Mouse (Mus musculus) liver, adult 2 months (tissue): ENCODE results near the gene H2-T24. TPM values are rescaled to one million over a fixed set of nuclear protein-coding genes. Genes with fewer than 3 reads are reported as not detected.
"Not testable (repeated sequence)": the region's sequence is repeated elsewhere in the genome, so short reads cannot be mapped to it uniquely, and the experiment has no call there.

Experiments used
- DNase-seq: peaks from one replicate; pipeline ENCODE4 v3.0.0-alpha.2; 2011; ENCODE audit warnings: low read depth, low spot score; ENCODE audit errors: extremely low read depth
- H3K27ac ChIP-seq: fragments of 200-500 bp; replicated peaks from 2 replicates; pipeline ENCODE4 v1.5.1; 2012; ENCODE audit warnings: low read depth, mild to moderate bottlenecking, control low read depth, inconsistent platforms, low read length; ENCODE audit not compliant: insufficient read depth
- H3K27me3 ChIP-seq: fragments of 200-500 bp; 2 replicates; pipeline ENCODE4 v1.6.1; 2012; ENCODE audit warnings: mild to moderate bottlenecking, moderate library complexity, low read length, inconsistent platforms; ENCODE audit not compliant: control insufficient read depth, insufficient read depth
- H3K36me3 ChIP-seq: fragments of 200-500 bp; 2 replicates; pipeline ENCODE4 v1.6.1; 2012; ENCODE audit warnings: low read length, inconsistent platforms; ENCODE audit not compliant: control insufficient read depth, insufficient read depth
- H3K4me1 ChIP-seq: fragments of 200-500 bp; 2 replicates; pipeline ENCODE4 v1.6.1; 2011; ENCODE audit warnings: low read length; ENCODE audit not compliant: control insufficient read depth, insufficient read depth
- H3K4me3 ChIP-seq: fragments of 200-500 bp; 2 replicates; pipeline ENCODE4 v1.5.1; 2011; ENCODE audit warnings: low read depth, mild to moderate bottlenecking, control low read depth, low read length, moderate library complexity; ENCODE audit not compliant: insufficient read depth
- H3K79me2 ChIP-seq: fragments of 200-500 bp; 2 replicates; pipeline ENCODE4 v1.6.1; 2012; ENCODE audit warnings: inconsistent platforms, mild to moderate bottlenecking, low read length, moderate library complexity; ENCODE audit not compliant: control insufficient read depth, insufficient read depth
- H3K9ac ChIP-seq: fragments of 200-500 bp; 2 replicates; pipeline ENCODE4 v1.6.1; 2012; ENCODE audit warnings: low read depth, mild to moderate bottlenecking, control low read depth, inconsistent platforms, low read length
- CTCF ChIP-seq: fragments of 200-500 bp; IDR thresholded peaks from 2 replicates; pipeline ENCODE4 v1.5.1; 2011; ENCODE audit warnings: low read depth, low read length, control low read depth
- POLR2A ChIP-seq: fragments of 200-500 bp; IDR thresholded peaks from 2 replicates; pipeline ENCODE4 v1.6.1; 2011; ENCODE audit warnings: low read length, control low read depth; ENCODE audit not compliant: insufficient read depth; ENCODE audit errors: extremely low read depth
- WGBS: fragments of 180-500 bp; shearing (Covaris S2); methylation state at CpG from one replicate; pipeline ENCODE4 v1.1.7; 2018; 5-methylcytosine and 5-hydroxymethylcytosine counted together
- polyA plus RNA-seq: library from polyadenylated mRNA; depleted of rRNA; stranded (reverse); fragments of >200 nt; gene quantifications from 2 replicates; pipeline ENCODE4 v1.2.3, GENCODE M21; 2012
- total RNA-seq: library from RNA; depleted of rRNA; stranded (reverse); fragments of >200 nt; gene quantifications from 2 replicates; pipeline ENCODE4 v1.2.3, GENCODE M21; 2014

The H2-T24 gene
- total and polyA plus RNA-seq, 2 experiments: 2.1 to 5.3 TPM

DNA sequence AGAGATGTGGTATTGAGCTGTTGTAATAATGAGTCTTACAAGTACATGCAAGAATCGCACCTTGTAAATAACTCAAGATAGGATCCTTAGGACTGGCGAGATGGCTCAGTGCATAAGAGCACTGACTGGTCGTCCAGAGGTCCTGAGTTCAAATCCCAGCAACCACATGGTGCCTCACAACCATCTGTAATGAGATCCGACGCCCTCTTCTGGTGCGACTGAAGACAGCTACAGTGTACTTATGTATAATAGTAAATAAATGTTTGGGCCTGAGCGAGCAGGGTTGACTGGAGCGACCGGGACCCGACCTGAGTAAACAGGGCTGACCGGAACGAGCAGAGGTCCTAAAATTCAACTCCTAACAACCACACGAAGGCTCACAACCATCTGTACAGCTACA lies 15.8 kb upstream of the H2-T24 start:
- 64% methylated on average over 13 of the region's 13 CpGs for WGBS
- H3K4me1 ChIP-seq, H3K79me2 ChIP-seq, H3K27me3 ChIP-seq, H3K27ac ChIP-seq, H3K9ac ChIP-seq, H3K4me3 ChIP-seq, H3K36me3 ChIP-seq, DNase-seq: not testable (repeated sequence)

DNA sequence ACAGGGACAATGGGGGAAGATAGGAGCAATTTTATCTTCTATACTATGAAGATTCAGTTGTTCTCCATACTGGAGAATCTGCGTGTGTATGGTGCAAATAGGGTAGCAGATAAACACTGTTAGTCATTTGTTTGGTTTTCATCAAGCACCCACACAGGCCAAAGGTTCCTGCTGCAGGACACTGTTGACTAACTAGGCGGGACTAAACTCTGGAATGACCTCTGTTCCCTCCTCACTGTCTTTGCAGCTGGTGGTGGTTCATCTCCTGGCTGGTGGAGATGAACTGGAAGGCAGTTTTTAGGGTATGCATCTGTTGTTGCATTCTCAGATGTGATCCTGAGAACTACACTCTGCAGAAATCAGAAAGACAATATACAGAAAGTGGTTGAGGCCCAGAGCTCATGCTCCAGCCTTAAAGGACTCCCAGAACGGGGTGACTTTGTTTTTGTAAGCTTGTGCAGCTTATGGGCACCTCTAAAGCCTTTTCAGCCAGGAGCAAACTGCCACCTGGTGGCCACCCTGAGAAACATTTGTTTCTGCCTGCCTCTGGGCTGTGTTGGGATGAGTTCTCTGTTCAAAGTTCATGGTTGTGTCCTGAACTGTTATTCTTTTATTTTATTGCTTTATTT lies 14.8 kb upstream of the H2-T24 start:
- Histone ChIP-seq H3K27ac (peak overlapping the region; percentile 78), H3K4me1 (peaks cover 16% of the 10 kb centered on the region)
- TF ChIP-seq CTCF: peak; percentile 40; the same call in 1 of the 2 replicates
- not testable (repeated sequence) for H3K27me3 ChIP-seq, H3K4me3 ChIP-seq, H3K36me3 ChIP-seq, H3K79me2 ChIP-seq, H3K9ac ChIP-seq
- 5% methylated on average over 3 of the region's 3 CpGs for WGBS
- DNase-seq: peak; percentile 96

DNA sequence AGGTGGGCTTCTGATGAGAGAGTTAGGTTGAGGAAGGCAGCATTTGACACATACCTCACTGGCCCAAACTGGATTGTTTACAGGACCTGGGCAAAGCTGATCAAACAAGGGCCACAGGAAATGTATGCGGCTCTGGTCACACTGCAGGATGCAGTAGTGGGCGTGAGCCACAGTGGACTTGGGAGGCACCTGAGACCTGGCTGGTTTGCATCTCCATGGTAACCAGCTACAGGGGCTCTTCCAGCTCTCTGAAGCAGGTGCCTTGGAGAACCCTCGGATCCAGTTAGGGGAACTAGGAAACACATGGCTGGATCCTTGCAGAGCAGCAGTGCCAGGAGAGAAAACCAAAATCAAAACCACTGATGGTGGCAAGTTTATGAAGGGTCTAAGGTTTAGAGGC lies 14.2 kb upstream of the H2-T24 start:
- not testable (repeated sequence) for H3K9ac ChIP-seq, DNase-seq, H3K79me2 ChIP-seq, H3K36me3 ChIP-seq, H3K27me3 ChIP-seq, H3K4me3 ChIP-seq
- peak overlapping the region; percentile 78 for H3K27ac ChIP-seq
- peaks cover 17% of the 10 kb centered on the region for H3K4me1 ChIP-seq
- 28% methylated on average over 3 of the region's 3 CpGs for WGBS

DNA sequence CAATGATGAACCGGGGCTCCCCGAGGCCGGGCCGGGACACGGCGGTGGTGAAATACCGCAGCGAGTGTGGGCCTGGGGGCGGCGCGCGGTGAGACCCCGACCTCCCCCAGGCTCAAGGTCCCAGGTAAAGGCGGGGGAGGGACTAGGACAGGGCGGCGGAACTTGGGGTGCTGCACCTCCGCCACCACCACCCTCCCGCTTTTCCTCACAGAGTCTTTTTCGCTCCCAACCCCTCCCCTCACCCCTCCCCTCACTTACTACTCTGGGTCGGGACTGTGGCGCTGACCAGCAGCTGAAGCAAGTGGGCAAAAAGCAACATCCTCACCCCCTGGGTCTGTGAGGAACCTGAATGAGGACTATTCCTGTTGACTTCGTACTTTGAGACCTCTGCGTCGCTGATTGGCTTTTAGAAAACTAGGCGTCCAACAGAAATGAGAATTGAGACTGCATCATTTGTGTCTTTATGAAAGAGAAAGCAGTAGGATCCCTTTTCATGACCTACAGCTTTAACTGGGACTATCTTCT lies 12.1 kb upstream of the H2-T24 start, which contains the start of gene H2-T23:
Gene H2-T23, minus strand, starts transcription at position 505 of the 525 bp plus-strand sequence.
- Histone ChIP-seq H3K27ac (peak within 1 kb of the TSS; percentile 76), H3K4me1 (peaks cover 17% of the 10 kb centered on the region), H3K9ac (peak within 1 kb of the TSS; percentile 92), H3K4me3 (peak within 1 kb of the TSS; percentile 68)
- peak; percentile 74 for TF ChIP-seq POLR2A
- not testable (repeated sequence) for H3K27me3 ChIP-seq, H3K36me3 ChIP-seq, H3K79me2 ChIP-seq
- DNase-seq: peak; percentile 90
- 2% methylated on average over 25 of the region's 25 CpGs for WGBS

DNA sequence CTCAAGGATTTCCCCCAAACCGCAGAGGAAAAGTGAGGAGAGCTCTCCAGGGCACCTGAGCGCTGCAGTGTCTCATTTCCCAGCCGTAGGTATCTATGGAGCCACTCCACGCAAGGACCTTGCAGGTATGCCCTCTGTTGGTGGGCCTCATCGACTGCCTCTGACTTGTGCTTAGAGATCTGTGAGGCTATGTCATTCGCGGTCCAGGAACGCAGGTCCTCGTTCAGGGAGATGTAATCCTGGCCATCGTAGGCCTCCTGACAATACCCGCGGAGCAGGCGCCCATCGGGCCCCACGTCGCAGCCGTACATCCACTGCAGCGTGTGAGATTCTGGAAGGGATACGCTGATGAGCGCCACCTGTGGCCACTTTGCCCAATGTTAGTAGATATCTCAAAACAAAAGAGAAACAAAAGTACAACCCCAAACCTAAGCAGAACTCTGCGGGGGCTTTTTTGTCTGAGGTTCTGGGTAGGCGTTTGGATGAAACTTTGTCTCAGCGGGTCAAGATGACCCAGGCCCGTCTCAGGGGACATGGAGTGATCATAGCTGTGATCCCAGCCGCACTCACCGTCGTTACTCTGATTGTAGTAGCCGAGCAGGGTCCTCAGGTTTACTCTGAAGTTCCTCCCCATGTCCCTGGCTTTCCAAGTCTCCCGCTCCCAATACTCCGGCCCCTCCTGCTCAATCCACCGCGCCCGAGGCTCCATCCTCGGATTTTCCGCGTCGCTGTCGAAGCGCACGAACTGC lies 11.4 kb upstream of the H2-T24 start:
- TF ChIP-seq CTCF: peak; percentile 44
- Histone ChIP-seq H3K9ac (peak overlapping the region; percentile 92), H3K27ac (peak overlapping the region; percentile 76), H3K4me1 (peaks cover 17% of the 10 kb centered on the region), H3K4me3 (peak overlapping the region; percentile 68)
- not testable (repeated sequence) for H3K27me3 ChIP-seq, H3K79me2 ChIP-seq, H3K36me3 ChIP-seq
- under 1% methylated on average over 40 of the region's 40 CpGs for WGBS
- DNase-seq: peak; percentile 32

DNA sequence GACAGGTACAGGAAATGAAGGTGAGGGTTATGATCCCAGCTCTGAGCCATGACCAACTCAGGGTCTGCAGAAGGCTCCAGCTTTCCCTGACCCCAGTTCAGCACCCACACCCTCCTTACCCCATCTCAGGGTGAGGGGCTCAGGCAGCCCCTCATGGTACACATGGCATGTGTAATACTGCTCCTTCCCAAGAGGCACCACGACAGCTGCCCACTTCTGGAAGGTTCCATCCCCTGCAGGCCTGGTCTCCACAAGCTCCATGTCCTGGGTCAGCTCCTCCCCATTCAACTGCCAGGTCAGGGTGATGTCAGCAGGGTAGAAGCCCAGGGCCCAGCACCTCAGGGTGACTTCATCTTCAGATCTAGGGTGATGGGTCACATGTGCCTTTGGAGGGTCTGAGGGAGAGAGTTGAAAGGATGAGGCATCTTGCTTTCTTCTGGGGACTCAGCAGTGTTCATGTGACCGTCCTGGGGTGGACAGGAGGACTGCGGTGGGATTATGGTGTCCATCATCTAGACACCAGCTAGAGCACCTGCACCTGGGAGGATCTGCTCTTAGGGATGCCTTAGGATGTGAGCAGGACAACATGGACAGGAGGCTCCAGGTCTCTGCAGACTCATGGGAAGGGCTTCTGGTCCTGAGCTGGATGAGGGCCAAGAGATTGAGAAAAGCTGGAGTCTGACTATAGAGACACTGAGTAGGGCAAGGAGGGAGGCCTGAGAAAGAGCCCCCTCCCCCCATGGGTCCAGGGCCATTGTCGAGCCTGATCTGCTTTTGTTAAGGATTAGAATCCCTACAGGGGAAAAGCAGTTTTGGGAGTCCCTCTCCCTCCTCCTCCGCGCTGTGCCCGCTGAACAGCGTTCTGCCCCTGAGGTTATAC lies 10.6 kb upstream of the H2-T24 start:
- DNase-seq, H3K36me3 ChIP-seq, H3K27me3 ChIP-seq, H3K79me2 ChIP-seq: not testable (repeated sequence)
- Histone ChIP-seq H3K27ac (peak overlapping the region; percentile 48), H3K9ac (peak overlapping the region; percentile 72), H3K4me1 (peaks cover 17% of the 10 kb centered on the region), H3K4me3 (peak overlapping the region; percentile 68; the same call in 1 of the 2 replicates)
- 70% methylated on average over 8 of the region's 8 CpGs for WGBS

DNA sequence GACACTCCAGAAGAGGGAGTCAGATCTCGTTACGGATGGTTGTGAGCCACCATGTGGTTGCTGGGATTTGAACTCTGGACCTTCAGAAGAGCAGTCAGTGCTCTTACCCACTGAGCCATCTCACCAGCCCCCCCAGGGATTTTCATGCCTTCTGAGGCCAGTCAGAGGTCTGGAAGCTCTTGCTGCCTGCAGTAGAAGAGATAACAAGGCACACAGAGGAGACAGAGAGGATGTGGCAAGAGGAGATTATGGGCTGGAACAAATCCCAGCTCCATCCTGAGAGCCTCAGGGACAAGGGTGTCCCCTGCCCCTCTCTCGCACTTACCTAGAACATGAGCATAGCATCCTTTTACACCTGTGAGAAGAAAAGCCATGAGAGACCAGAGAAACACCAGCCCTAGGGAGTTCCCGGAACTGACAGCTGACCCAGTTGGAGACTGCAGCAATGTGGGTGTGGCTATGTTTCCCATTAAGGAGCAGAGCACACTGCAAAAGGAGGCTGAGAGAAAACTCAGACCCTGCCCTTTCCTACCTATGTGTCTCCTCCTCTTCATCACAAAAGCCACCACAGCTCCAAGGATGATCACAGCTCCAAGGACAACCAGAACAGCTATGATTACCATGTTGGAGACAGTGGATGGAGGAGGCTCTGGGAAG lies 9.8 kb upstream of the H2-T24 start:
- not testable (repeated sequence) for H3K27me3 ChIP-seq, H3K9ac ChIP-seq, H3K79me2 ChIP-seq, H3K27ac ChIP-seq, H3K4me3 ChIP-seq, H3K36me3 ChIP-seq
- peak; percentile 28 for DNase-seq
- H3K4me1 ChIP-seq: peaks cover 17% of the 10 kb centered on the region
- WGBS: 69% methylated on average over 4 of the region's 4 CpGs
